Mouse (Mus musculus) retina, postnatal 7 days (tissue): ENCODE results near the gene Trarg1.

Experiments
- DNase-seq: peaks from one replicate; pipeline ENCODE4 v3.0.0-alpha.2; 2012; ENCODE audit warnings: low read depth, low spot score

Gene Trarg1

DNA sequence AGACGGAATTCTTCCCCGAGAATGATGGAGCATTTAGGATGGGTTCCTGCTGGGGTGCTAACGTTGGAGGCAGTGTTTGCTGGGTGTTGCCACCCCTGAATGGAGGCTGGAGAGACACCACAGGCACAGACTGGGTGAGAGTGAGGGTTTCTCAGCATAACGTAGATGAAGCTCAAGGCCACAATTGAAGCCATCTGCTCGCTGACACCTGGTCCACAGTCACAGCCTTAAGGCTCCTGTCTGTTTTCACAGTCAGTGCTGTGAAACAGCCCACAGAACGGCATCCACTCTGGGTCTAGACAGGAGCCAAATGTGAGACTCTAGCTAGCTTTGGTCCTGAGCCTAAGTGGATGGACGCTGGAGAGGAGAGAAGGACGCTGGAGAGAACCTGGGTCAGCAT, 5.4 kb upstream of the Trarg1 start:
- DNase-seq, result no peak

DNA sequence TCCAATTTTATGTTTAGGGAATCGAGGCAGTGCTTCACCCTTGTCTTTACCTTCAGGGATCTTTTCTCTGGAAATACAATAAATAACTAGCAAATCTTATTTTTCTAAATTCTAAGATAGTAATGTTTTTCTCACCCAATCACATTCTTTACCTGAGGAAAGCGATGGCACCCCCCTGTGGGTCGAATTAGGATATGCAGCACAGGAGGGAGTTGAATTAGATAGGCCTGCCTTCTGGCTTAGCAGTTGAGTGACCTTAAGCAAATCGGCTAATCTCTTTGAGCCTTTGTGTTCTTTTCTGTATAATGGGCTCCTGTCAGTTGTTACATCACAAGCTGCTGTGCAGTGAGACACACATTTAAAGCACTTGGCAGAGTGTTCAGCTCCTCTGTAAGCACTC, 4.9 kb upstream of the Trarg1 start:
- DNase-seq, result no peak

DNA sequence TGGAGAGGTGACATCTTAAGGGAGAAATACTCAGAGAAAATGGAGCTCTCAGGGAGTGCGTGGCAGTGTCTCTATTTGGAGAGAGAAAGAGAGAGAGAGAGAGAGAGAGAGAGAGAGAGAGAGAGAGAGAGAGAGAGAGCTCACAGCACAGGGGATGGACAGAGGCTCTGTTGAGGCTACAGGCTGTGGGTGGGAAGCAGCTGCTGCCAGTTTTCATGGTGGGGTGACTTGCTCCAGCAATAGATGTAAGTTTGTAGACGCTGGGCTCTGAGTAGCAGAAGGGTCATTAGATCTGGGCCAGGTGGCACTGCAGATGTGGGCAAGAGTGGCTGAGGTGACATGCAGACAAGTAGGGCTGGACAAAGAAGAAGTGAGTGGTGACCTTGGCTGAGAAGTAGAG, 6.0 kb downstream of the Trarg1 start:
- DNase-seq, result no peak

DNA sequence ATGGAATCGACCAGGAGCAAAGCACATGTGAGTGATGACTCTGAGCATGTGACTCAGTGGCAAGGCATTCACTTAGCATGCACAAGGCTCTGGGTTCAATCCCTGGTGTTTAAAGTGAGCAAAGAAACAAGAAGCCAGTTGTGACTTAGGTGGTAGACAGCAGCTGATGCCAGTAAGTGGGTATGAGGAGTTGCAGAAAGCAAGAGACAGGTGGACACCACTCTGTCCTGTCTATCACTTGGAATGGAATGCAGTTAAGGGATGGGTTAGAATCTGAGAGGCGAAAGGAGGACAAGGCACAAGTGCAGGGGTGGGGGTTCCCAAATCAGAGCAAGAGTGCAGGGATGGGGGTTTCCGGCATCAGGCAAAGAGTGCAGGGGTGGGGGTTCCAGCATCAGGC, 12.5 kb downstream of the Trarg1 start:
- no peak for DNase-seq

DNA sequence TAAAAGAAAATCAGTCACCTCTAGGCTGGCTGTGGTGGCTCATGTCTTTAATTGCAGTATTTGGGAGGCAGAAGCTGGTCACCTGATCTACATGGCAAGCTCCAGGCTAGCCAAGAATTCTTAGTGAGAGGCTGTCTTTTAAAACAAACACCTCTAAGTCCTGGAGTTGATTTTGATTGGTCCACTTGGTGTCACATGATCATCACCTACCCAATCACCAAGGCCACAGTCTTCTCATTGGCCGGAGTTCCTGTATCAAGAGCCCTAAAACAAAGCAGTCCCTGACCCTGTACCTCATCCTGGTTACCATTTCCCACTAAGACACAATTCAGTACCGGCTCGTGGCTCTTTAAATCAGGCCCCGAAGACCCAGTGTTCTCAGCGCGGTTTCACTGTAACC, 16.2 kb downstream of the Trarg1 start:
- DNase-seq, result no peak

DNA sequence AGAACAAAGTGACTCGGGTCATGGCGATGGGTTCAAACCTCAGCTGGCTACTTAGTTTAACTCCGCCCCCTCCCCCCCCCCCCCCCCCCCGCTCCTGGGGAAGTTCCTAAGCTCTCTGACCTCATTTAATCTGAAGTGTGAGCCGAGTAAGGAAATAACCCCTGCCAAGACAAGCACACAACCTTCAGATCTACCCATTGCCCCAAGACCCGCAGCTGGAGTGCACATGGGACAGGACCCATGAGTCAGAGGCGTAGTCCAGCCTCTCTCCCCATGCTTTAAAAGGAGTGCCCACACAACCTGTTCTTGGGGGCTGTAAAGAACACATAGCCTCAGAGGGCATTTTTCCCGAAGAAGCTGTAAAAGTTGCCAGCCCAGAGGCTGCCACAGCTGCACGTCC, 20.0 kb downstream of the Trarg1 start:
- no peak for DNase-seq

- DNase-seq, result no peak
These were observed 28.0 kb downstream of the Trarg1 start for GRCm38 (mm10) chr11:76707656-76708055.

- no peak for DNase-seq
These were observed 28.5 kb downstream of the Trarg1 start for GRCm38 (mm10) chr11:76708066-76708465.

DNA sequence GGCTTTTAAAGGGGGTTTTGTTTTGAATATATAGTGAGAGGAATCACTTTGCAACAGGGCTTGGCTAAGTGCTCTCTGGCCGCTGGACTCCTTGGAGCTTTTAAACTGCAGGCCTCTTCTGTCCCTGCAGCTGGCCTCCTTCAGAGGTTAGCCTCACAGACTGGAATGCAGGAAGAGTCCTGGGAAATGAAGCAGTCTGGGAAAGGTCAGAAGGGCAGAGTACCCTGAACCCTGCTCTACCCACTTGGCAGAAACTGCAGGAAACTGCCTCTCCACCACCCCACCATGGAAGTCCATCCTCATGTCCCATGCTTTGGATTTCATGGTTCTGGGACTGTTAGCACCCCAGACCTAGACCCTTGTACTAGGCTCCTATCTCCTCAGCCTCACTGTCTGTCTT, 29.3 kb downstream of the Trarg1 start:
- DNase-seq, result no peak

- no peak for DNase-seq
These were observed 30.2 kb downstream of the Trarg1 start for GRCm38 (mm10) chr11:76709625-76710452.

DNA sequence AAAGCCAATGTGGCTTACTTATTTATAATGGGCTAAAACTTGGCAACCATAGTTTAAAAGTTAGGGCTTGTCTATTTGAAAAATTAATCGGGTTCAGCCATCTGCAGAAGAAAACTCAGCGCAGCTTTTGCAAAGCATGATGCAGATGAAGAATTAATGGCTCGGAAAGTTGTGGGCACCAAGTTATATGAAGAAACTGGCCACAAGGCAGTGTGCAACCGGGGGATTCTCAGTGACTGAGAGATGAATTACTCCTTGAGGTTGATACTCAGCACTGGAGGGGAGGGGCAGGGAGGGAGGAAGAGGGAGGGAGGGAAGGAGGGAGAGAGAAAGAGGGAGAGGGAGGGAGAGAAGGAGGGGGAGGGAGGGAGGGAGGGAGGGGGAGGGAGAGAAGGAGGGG, 37.4 kb downstream of the Trarg1 start:
- no peak for DNase-seq

DNA sequence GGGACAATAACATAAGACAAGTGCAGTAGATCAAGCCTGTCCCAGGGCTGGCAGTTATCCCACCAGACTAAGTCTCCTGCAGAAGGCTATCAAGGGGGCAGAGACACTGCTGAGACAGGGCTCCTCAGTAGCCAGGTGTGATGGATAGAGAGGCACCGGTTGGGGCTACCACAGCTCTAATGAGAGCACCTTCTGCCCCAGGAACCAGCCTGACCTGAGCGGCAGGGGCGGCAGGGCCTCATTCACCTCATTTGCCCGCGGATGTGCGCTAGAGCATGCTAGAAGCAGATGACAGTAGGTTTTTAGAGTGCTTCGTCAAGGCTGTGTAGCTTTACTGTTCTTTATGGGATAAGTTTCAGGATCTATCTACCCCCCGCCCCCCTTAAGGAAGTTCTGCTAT, 44.3 kb downstream of the Trarg1 start:
- DNase-seq, result no peak

- no peak for DNase-seq
These were observed 48.5 kb downstream of the Trarg1 start for GRCm38 (mm10) chr11:76728093-76728492.

- DNase-seq, result no peak
These were observed 51.0 kb downstream of the Trarg1 start for GRCm38 (mm10) chr11:76730650-76731049.

- no peak for DNase-seq
These were observed 55.0 kb downstream of the Trarg1 start for GRCm38 (mm10) chr11:76734560-76734959.

- no peak for DNase-seq
These were observed 56.2 kb downstream of the Trarg1 start for GRCm38 (mm10) chr11:76735753-76736324.

GRCm38 (mm10) chr11:76739125-76739524, 59.5 kb downstream of the Trarg1 start:
- no peak for DNase-seq

DNA sequence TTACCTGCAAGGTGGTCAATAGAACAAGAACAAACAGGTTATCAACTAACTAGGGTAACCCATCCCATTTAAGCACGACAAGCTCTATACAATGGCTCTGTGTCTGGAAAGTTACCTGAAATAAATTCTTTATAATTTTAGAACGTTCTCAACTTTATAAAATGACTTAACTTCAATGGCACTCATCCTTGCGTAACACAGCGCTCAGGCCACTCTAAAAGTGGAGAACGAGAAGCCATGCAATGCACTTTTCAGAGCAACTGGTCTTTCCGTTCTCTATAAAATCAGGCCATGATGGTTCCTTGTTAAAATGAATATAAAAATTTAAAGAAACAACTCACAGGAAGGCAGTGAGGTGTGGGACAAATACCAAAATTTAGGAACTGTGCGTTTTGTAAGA, 62.9 kb downstream of the Trarg1 start:
- no peak for DNase-seq

GRCm38 (mm10) chr11:76744550-76744949, 64.9 kb downstream of the Trarg1 start:
- DNase-seq, result no peak

DNA sequence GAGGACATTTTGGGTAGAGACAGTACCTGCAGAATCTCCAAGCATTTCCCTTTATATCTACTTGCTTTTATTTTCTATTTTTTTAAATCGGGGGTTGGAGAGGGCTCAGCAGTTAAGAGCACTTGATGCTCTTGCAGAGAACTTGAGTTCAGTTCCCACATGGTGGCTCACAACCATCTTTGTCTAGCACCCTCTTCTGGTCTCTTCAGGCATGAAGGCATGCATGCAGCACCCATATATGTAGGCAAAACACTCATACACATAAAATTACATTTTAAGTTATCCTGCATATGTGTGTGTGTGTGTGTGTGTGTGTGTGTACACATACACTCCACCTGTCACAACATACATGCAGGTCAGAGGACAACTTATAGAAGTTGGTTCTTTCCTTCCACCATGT, 66.3 kb downstream of the Trarg1 start:
- no peak for DNase-seq
